Mouse (Mus musculus) midbrain, embryonic 16.5 days (tissue): Measurements from ENCODE around the gene Lonp2. TPM values are rescaled to one million over a fixed set of nuclear protein-coding genes. Genes with fewer than 3 reads are reported as not detected.

ENCODE experiments used
- ATAC-seq: fragments of 200-750 bp; cut with Nextera tagmentation; 2 replicates; pipeline ENCODE4 v1.8.0; 2017; ENCODE audit warnings: moderate TSS enrichment
- H3K27ac ChIP-seq: fragments of 300-500 bp; sonication (generic); 2 replicates; pipeline ENCODE4 v1.5.1; 2014; ENCODE audit warnings: mild to moderate bottlenecking, low read length, mixed read lengths
- H3K27me3 ChIP-seq: fragments of 300-500 bp; sonication (generic); 2 replicates; pipeline ENCODE4 v1.6.1; 2014; ENCODE audit warnings: low read depth, low read length, mixed read lengths; ENCODE audit not compliant: control insufficient read depth, insufficient read depth
- H3K36me3 ChIP-seq: fragments of 300-500 bp; sonication (generic); 2 replicates; pipeline ENCODE4 v1.6.1; 2014; ENCODE audit warnings: mild to moderate bottlenecking, low read length, moderate library complexity, mixed read lengths; ENCODE audit not compliant: control insufficient read depth, insufficient read depth
- H3K4me1 ChIP-seq: fragments of 300-500 bp; sonication (generic); 2 replicates; pipeline ENCODE4 v1.6.1; 2014; ENCODE audit warnings: mild to moderate bottlenecking, low read length, mixed read lengths; ENCODE audit not compliant: control insufficient read depth, insufficient read depth
- H3K4me2 ChIP-seq: fragments of 300-500 bp; sonication (generic); 2 replicates; pipeline ENCODE4 v1.6.1; 2014; ENCODE audit warnings: mild to moderate bottlenecking, low read length, mixed read lengths
- H3K4me3 ChIP-seq: fragments of 300-500 bp; sonication (generic); 2 replicates; pipeline ENCODE4 v1.5.1; 2014; ENCODE audit warnings: low read depth, mild to moderate bottlenecking, low read length, moderate library complexity, mixed read lengths
- H3K9ac ChIP-seq: fragments of 300-500 bp; sonication (generic); 2 replicates; pipeline ENCODE4 v1.6.1; 2014; ENCODE audit warnings: low read depth, low read length, mixed read lengths
- H3K9me3 ChIP-seq: fragments of 300-500 bp; sonication (generic); replicated peaks from 2 replicates; pipeline ENCODE4 v1.6.1; 2014; ENCODE audit warnings: mild to moderate bottlenecking, low read length, mixed read lengths; ENCODE audit not compliant: control insufficient read depth, poor library complexity, severe bottlenecking
- WGBS: fragments of 180-500 bp; shearing (Covaris S2); extraction: QIAGEN DNeasy Blood & Tissue Kit; methylation state at CpG from one replicate; pipeline ENCODE4 v1.1.7; 2014; 5-methylcytosine and 5-hydroxymethylcytosine counted together
- polyA plus RNA-seq: library from polyadenylated mRNA; unstranded; fragments of >200 nt; fragmentation: Nextera tagmentation; extraction: Ambion mirVana; gene quantifications from 2 replicates; pipeline ENCODE4 v1.2.1, GENCODE M21; 2015

The Lonp2 gene
- polyA plus RNA-seq, 1 experiment from 2014 or later, result 84.8 TPM

DNA sequence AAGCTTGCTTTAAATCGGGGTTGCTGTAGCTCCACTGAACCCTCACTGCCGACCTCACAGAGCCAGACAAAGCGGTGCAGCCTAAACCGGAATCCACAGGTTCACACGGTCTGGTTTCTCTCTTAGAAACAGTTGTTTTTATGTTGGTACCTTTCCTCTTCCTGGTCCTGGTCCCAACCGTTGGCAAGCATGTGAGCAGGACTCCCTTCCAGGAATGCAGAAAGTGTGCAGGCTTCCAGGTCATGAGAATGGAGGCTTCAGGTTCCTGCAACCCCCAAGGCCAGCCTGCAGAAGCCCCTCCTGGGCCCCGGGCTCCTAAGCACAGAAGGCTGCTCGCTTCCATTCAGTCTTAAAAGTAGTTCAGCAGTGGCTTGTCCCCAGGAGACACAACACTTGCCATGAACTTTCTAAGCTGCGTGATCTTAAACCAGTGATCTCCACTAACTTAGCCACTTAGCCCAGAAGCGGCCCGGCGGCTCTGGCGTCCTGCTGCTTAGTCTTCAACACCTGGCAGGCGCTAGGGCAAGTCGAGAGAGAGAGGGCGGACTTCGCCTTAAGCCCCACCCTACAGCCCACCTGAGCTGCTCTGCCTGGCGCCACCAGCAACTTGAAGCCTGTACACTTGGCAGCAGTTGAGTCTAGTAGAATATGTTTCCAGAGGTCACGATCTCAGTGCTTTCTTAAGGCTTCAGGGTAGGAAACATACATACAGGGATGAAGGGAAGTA is 104.5 kb downstream of the Lonp2 start:
- no peak overlapping the region for H3K4me2 ChIP-seq
- 72% methylated on average over 19 of the region's 19 CpGs for WGBS
- H3K4me3 ChIP-seq, result no peak overlapping the region
- no peaks in the 10 kb centered on the region for H3K9me3 ChIP-seq
- no peak for ATAC-seq
- H3K27ac ChIP-seq, result no peak overlapping the region
- H3K4me1 ChIP-seq, result peaks cover 27% of the 10 kb centered on the region
- H3K9ac ChIP-seq, result no peak overlapping the region
- H3K36me3 ChIP-seq, result peaks cover 2% of the 10 kb centered on the region; the same call in 1 of the 2 replicates
- H3K27me3 ChIP-seq, result no peaks in the 10 kb centered on the region

DNA sequence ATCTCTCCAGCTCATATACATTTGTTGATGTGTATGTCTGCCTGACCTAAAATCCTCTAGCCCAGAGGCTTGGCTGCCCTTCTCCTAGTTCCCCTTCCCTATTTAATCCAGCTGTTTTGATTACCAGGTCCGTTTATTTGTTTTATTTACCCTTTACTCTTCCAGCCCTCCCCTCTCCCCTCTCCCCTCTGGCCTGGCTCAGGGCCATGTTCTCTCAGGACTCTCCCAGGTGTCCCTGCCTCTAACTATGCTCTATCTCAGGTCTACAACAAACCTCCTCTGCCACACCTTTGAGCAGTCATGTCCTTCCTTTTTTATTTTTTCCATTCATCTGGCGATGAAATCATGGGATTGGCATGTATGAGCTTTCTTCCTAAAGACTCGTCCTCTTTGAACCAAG is 106.5 kb downstream of the Lonp2 start:
- WGBS, result 65% methylated on average over 3 of the region's 3 CpGs
- ATAC-seq, result no peak

DNA sequence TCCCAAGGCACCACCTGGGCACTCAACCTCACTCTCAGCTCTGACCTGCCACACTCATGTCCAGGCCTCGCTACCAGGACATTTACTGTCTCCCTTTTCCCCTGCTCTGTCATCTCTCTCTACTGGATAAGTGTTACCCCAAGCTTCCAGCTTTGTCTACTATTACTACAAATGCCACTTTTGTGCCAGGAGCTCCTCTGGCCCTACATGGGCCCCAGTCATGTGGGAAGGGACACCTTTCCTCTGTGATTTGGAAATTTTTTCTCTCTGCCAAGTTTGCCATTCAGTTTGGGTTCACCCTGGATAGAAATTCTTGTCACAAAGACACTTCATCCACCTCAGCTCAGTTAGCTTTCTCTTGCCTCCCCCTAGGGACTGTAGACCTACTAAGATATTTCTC is 107.0 kb downstream of the Lonp2 start:
- Histone ChIP-seq H3K9me3 (no peaks in the 10 kb centered on the region), H3K36me3 (peaks cover 2% of the 10 kb centered on the region; the same call in 1 of the 2 replicates), H3K4me3 (no peak overlapping the region), H3K9ac (no peak overlapping the region), H3K4me1 (peaks cover 27% of the 10 kb centered on the region), H3K27me3 (no peaks in the 10 kb centered on the region), H3K4me2 (no peak overlapping the region), H3K27ac (no peak overlapping the region)
- ATAC-seq, result no peak
- WGBS, result 86% methylated on average over 1 of the region's 1 CpGs

More for the DNA sequence above, 106.5 kb downstream of the Lonp2 start:
- Histone ChIP-seq H3K4me3 (no peak overlapping the region), H3K36me3 (peaks cover 2% of the 10 kb centered on the region; the same call in 1 of the 2 replicates), H3K27me3 (no peaks in the 10 kb centered on the region), H3K27ac (no peak overlapping the region), H3K9ac (no peak overlapping the region), H3K4me1 (peaks cover 27% of the 10 kb centered on the region), H3K4me2 (no peak overlapping the region), H3K9me3 (no peaks in the 10 kb centered on the region)

DNA sequence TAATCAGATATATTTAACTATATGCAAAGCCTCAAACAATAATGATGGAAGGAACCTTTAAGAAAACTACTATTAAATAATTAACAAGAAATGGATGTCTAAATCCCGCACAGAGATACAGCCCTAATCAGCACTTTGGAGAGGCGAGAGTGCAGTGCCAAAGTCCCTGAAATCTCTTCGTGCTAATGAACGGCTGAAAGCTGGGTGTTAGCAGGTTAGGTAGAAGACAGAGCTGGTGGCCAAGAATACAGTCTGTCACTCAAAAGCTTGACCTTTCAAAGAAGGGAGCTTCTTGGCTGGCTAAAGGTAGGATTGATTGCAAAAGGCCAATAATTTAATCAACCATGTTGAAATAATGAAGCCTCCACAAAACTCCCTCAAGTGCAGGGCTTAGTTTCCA is 110.3 kb downstream of the Lonp2 start:
- no peak overlapping the region for H3K4me3 ChIP-seq
- no peak overlapping the region for H3K27ac ChIP-seq
- H3K9me3 ChIP-seq, result no peaks in the 10 kb centered on the region
- no peak for ATAC-seq
- no peaks in the 10 kb centered on the region for H3K36me3 ChIP-seq
- H3K4me2 ChIP-seq, result no peak overlapping the region
- H3K9ac ChIP-seq, result no peak overlapping the region
- WGBS, result 64% methylated on average over 4 of the region's 4 CpGs
- H3K4me1 ChIP-seq, result peaks cover 7% of the 10 kb centered on the region; the same call in 1 of the 2 replicates
- no peaks in the 10 kb centered on the region for H3K27me3 ChIP-seq

DNA sequence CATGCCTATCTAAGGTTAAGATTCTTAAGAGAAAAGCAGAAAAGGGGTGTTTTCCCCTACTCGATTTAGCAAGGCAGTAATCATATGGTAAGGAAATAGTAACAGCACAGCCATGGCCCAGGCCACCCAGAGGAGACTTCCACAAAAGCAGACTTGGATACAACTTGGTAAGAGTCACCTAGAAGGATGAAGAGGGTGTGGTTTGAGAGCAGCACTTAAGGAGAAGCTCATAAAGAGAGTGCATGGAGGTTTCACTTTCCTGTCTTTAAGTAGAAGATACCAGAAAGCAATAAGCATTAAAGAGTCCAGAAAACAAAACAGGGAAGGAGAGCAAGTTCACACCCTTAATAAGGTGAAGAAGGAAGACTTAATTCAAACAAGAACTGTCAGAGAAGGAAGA is 111.1 kb downstream of the Lonp2 start:
- H3K9ac ChIP-seq, result no peak overlapping the region
- WGBS, result 92% methylated on average over 1 of the region's 1 CpGs
- no peak for ATAC-seq
- H3K4me3 ChIP-seq, result no peak overlapping the region
- H3K4me2 ChIP-seq, result no peak overlapping the region
- no peaks in the 10 kb centered on the region for H3K36me3 ChIP-seq
- H3K9me3 ChIP-seq, result no peaks in the 10 kb centered on the region
- H3K27me3 ChIP-seq, result no peaks in the 10 kb centered on the region
- no peak overlapping the region for H3K27ac ChIP-seq
- peaks cover 7% of the 10 kb centered on the region; the same call in 1 of the 2 replicates for H3K4me1 ChIP-seq

DNA sequence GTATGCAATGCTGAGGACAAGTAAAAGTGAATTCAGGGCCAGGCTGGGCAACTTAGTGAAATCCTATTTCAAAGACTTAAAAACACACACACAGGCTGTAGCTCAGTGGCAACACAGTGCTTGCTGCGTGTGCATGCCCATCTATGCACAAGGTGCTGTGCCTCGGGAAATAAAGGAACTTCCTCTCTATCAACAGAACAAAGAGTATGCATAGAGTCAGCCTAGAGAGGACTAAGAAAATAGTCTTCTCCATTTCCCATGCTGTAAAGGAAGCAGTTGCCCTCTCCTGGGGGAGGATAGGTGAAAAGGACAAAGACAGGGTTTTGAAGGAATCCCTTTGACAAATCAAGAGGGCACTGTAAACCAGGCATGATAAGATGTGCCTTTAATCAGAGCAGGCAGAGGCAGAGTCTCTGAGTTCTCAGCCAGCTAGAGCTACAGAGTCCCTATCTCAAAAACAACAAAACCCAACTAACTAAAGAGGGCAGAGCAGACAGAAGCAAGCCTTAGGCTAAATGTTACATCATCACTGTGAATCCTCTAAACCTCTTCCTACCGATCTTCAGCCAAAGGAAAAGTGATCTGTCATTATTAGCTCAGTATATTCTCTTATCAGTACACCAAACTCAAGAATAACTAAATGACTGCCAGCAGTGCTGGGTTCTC is 111.7 kb downstream of the Lonp2 start:
- H3K4me2 ChIP-seq, result no peak overlapping the region
- H3K27ac ChIP-seq, result no peak overlapping the region
- WGBS, result 43% methylated on average over 3 of the region's 3 CpGs
- no peaks in the 10 kb centered on the region for H3K9me3 ChIP-seq
- H3K9ac ChIP-seq, result no peak overlapping the region
- no peaks in the 10 kb centered on the region for H3K27me3 ChIP-seq
- H3K36me3 ChIP-seq, result no peaks in the 10 kb centered on the region
- no peak overlapping the region for H3K4me3 ChIP-seq
- peaks cover 2% of the 10 kb centered on the region; the same call in 1 of the 2 replicates for H3K4me1 ChIP-seq
- no peak for ATAC-seq

DNA sequence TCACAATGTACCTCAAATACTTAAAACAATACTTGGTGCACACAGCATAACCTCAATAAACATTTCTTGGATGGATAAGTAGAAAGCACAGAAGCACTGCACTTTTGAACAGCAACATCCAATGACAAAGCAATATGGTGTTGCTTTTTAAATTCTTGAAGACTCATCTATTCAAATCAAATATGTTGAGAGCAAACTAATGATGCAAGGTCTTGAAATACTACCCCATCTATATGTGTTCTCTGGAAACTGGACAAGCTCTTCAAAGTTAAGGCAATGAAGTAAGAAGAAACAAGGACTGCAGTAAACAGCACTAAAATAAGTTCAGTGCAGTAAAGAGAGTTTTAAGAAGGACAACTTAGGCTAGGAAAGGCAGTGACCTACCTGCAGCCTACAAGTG is 117.1 kb downstream of the Lonp2 start:
- ATAC-seq, result no peak
- Histone ChIP-seq H3K27ac (no peak overlapping the region), H3K9ac (no peak overlapping the region), H3K4me2 (no peak overlapping the region), H3K4me1 (peaks cover 30% of the 10 kb centered on the region), H3K9me3 (no peaks in the 10 kb centered on the region), H3K4me3 (no peak overlapping the region), H3K36me3 (no peaks in the 10 kb centered on the region), H3K27me3 (no peaks in the 10 kb centered on the region)

DNA sequence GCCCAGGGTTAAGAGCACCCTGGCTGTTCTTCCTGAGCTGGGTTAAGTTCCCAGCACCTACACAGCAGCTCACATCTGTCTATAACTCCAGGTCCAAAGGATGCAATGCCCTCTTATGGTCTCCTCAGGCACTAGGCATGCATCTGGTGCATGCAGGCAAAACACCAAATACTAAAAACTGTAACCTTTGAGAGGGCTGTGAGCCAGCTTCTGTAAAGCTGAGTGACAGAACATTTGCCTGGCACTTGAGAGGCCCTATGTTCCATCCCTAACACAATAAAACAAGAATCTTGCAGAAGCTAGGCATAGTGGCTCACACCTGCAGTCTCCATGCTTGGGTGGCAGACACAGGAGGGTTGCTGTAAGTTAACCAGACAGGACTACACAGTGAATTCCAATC is 117.8 kb downstream of the Lonp2 start:
- H3K27ac ChIP-seq, result no peak overlapping the region
- no peaks in the 10 kb centered on the region for H3K36me3 ChIP-seq
- H3K27me3 ChIP-seq, result no peaks in the 10 kb centered on the region
- H3K4me1 ChIP-seq, result peaks cover 32% of the 10 kb centered on the region
- no peaks in the 10 kb centered on the region for H3K9me3 ChIP-seq
- no peak overlapping the region for H3K4me3 ChIP-seq
- no peak for ATAC-seq
- no peak overlapping the region for H3K9ac ChIP-seq
- no peak overlapping the region for H3K4me2 ChIP-seq

DNA sequence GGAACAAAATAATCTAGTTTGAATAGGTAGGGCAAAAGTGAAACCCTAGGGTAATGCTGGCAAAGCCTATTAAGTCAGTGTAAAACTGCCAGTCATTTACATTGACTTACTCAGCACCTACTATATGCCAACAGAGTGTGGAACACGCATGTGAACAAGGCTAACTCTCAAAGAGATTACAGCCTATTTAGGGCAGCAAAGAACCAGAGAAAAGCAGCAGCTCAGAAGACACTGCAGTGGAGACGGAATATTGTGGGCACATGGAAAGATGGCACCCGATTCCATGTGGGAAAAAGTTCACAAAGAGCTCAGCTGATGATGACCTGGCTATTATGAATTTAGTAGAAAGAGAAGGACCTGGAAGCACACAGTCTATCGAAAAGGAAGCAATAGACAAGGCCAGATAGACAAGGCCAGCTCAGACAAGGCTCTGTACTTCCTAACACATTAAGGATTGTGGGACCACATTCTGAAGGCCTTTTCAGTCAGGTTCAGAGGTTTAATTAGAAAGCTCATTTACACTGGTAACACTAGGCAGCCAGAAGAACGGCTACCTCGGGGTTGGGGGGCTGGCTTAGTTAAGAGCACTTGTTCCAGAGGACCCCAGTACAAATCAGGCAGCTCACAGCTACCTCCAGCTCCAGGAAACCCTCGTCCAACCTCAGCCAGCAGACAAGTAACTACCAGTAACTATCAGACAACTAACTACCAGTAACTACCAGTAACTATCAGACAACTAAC is 118.9 kb downstream of the Lonp2 start:
- ATAC-seq, result no peak
- Histone ChIP-seq H3K27ac (no peak overlapping the region), H3K9me3 (no peaks in the 10 kb centered on the region), H3K27me3 (no peaks in the 10 kb centered on the region), H3K4me2 (no peak overlapping the region; the same call in 1 of the 2 replicates), H3K36me3 (no peaks in the 10 kb centered on the region), H3K9ac (no peak overlapping the region), H3K4me1 (peaks cover 35% of the 10 kb centered on the region), H3K4me3 (no peak overlapping the region)
- 73% methylated on average over 7 of the region's 7 CpGs for WGBS
